Comparison of ENCODE assay signal across 14 mouse cellular contexts in the genomic region with DNA sequence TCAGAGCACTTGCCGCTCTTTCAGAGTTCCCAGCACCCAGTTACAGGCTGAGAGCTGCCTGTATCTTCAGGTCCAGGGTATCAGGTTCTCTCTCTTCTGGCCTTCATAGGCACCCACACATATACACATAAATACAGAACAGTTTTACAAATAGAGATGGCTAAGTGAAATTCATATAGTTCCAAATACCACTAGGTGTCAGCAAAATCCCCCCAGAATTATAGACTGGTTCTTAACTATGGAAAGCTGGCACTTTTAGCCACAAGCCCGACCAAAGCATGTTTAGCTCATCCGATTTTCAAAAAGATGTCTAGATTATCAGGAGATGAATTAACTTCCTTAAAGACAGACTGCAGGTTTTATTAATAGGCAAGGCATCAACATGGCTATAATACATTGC.
DNase-seq lines count a peak whose midpoint lies in the region; ATAC-seq lines count a peak whose summit lies in the region.
"Had no signal": no experiment of that assay in that cellular context is flagged by ENCODE, and none has a peak within 500 bp of the region (broad histone marks: within the 10 kb centered on the region; RNA-seq: fewer than 3 reads in every experiment).

No protein-coding gene starts in this region.

- peak; percentile 74; the same call in 1 of the 2 replicates for ATAC-seq in hindbrain, embryonic 16.5 days
- no peak for ATAC-seq in hindbrain, embryonic 11.5 days (ENCODE audit: low FRiP score)
- 0 out of 2 replicates have a peak, but pooled peaks have one; percentile 28 for ATAC-seq in lung, embryonic 16.5 days (ENCODE audit: low read depth)
- ATAC-seq in embryonic facial prominence, embryonic 14.5 days (ENCODE audit: low read depth), result no peak

- H3K36me3 ChIP-seq in hindbrain, embryonic 16.5 days (ENCODE audit: control insufficient read depth, insufficient read depth, low read length), result no peaks in the 10 kb centered on the region
- H3K36me3 ChIP-seq in hindbrain, embryonic 11.5 days (ENCODE audit: control insufficient read depth, insufficient read depth, low read length), result no peaks in the 10 kb centered on the region
- H3K36me3 ChIP-seq in lung, embryonic 16.5 days (ENCODE audit: control insufficient read depth, insufficient read depth, low read length), result no peaks in the 10 kb centered on the region
- H3K36me3 ChIP-seq in embryonic facial prominence, embryonic 14.5 days (ENCODE audit: control insufficient read depth, insufficient read depth, low read length), result no peaks in the 10 kb centered on the region
- H3K36me3 ChIP-seq: heart, embryonic 15.5 days; midbrain, embryonic 12.5 days had no signal

- no peaks in the 10 kb centered on the region for H3K9me3 ChIP-seq in hindbrain, embryonic 16.5 days (ENCODE audit: control insufficient read depth, low read length)
- H3K9me3 ChIP-seq in hindbrain, embryonic 11.5 days (ENCODE audit: control insufficient read depth, low read length), result no peaks in the 10 kb centered on the region
- H3K9me3 ChIP-seq in lung, embryonic 16.5 days (ENCODE audit: control insufficient read depth, low read length), result no peaks in the 10 kb centered on the region
- no peaks in the 10 kb centered on the region for H3K9me3 ChIP-seq in embryonic facial prominence, embryonic 14.5 days (ENCODE audit: control insufficient read depth, low read length)
- H3K9me3 ChIP-seq: heart, embryonic 15.5 days; midbrain, embryonic 12.5 days had no signal

- 71% methylated on average over 3 of the region's 3 CpGs for WGBS in hindbrain, embryonic 16.5 days
- WGBS in hindbrain, embryonic 11.5 days, result 80% methylated on average over 3 of the region's 3 CpGs
- 43% methylated on average over 3 of the region's 3 CpGs for WGBS in lung, embryonic 16.5 days
- 59% methylated on average over 3 of the region's 3 CpGs for WGBS in embryonic facial prominence, embryonic 14.5 days

- no peak overlapping the region for H3K9ac ChIP-seq in hindbrain, embryonic 16.5 days (ENCODE audit: low read depth, low read length)
- no peak overlapping the region for H3K9ac ChIP-seq in hindbrain, embryonic 11.5 days (ENCODE audit: low read depth, low read length)
- H3K9ac ChIP-seq in lung, embryonic 16.5 days (ENCODE audit: low read length), result no peak overlapping the region
- H3K9ac ChIP-seq in embryonic facial prominence, embryonic 14.5 days (ENCODE audit: low read depth, low read length), result no peak overlapping the region
- H3K9ac ChIP-seq: heart, embryonic 15.5 days; midbrain, embryonic 12.5 days had no signal

- H3K27me3 ChIP-seq in hindbrain, embryonic 16.5 days (replicated peaks; ENCODE audit: control insufficient read depth, insufficient read depth, low read length), result no peaks in the 10 kb centered on the region
- H3K27me3 ChIP-seq in hindbrain, embryonic 11.5 days (ENCODE audit: control insufficient read depth, insufficient read depth, low read length), result no peaks in the 10 kb centered on the region
- H3K27me3 ChIP-seq in lung, embryonic 16.5 days (ENCODE audit: control insufficient read depth, insufficient read depth, low read depth, low read length), result no peaks in the 10 kb centered on the region
- no peaks in the 10 kb centered on the region for H3K27me3 ChIP-seq in embryonic facial prominence, embryonic 14.5 days (replicated peaks; ENCODE audit: control insufficient read depth, insufficient read depth, low read length)
- H3K27me3 ChIP-seq: heart, embryonic 15.5 days; midbrain, embryonic 12.5 days had no signal

- no peak overlapping the region for H3K27ac ChIP-seq in hindbrain, embryonic 16.5 days (ENCODE audit: low read depth, low read length)
- no peak overlapping the region for H3K27ac ChIP-seq in hindbrain, embryonic 11.5 days (ENCODE audit: low read depth, low read length)
- no peak overlapping the region for H3K27ac ChIP-seq in lung, embryonic 16.5 days (ENCODE audit: low read length)
- H3K27ac ChIP-seq in embryonic facial prominence, embryonic 14.5 days (replicated peaks; ENCODE audit: low read depth, low read length), result no peak overlapping the region
- H3K27ac ChIP-seq: heart, embryonic 15.5 days; midbrain, embryonic 12.5 days had no signal

- DNase-seq in cerebellum, postnatal 10 days, result peak; percentile 11 to 34
- DNase-seq in cerebellum, adult 11 months, result no peak
- DNase-seq in hindbrain, embryonic 11.5 days (ENCODE audit: low spot score), result no peak
- DNase-seq in lung, postnatal 25 days (ENCODE audit: low spot score), result no peak
- peak; percentile 27 for DNase-seq in embryonic facial prominence, embryonic 14.5 days (ENCODE audit: low spot score)
- no peak for DNase-seq in right cerebral cortex, adult 2 months (ENCODE audit: low spot score in 2 of 2)
- DNase-seq: gastrocnemius, postnatal 10 days; kidney, adult 2 months; layer of hippocampus, adult 9-11 months had no signal

- H3K4me3 ChIP-seq in hindbrain, embryonic 16.5 days (ENCODE audit: low read length), result no peak overlapping the region
- no peak overlapping the region for H3K4me3 ChIP-seq in hindbrain, embryonic 11.5 days (ENCODE audit: low read depth, low read length)
- H3K4me3 ChIP-seq in lung, embryonic 16.5 days (ENCODE audit: low read length), result no peak overlapping the region
- no peak overlapping the region for H3K4me3 ChIP-seq in embryonic facial prominence, embryonic 14.5 days (ENCODE audit: low read depth, low read length)
- H3K4me3 ChIP-seq: heart, embryonic 15.5 days; midbrain, embryonic 12.5 days had no signal

- H3K4me1 ChIP-seq in hindbrain, embryonic 16.5 days (ENCODE audit: control insufficient read depth, insufficient read depth, low read depth, low read length), result no peaks in the 10 kb centered on the region
- no peaks in the 10 kb centered on the region for H3K4me1 ChIP-seq in hindbrain, embryonic 11.5 days (replicated peaks; ENCODE audit: control insufficient read depth, insufficient read depth, low read length)
- H3K4me1 ChIP-seq in lung, embryonic 16.5 days (replicated peaks; ENCODE audit: control insufficient read depth, insufficient read depth, low read length), result no peaks in the 10 kb centered on the region
- H3K4me1 ChIP-seq in embryonic facial prominence, embryonic 14.5 days (ENCODE audit: control insufficient read depth, insufficient read depth, low read length), result no peaks in the 10 kb centered on the region
- H3K4me1 ChIP-seq: heart, embryonic 15.5 days; midbrain, embryonic 12.5 days had no signal

- H3K4me2 ChIP-seq in hindbrain, embryonic 16.5 days (ENCODE audit: low read length), result no peak overlapping the region
- no peak overlapping the region for H3K4me2 ChIP-seq in hindbrain, embryonic 11.5 days (replicated peaks; ENCODE audit: low read depth, low read length)
- H3K4me2 ChIP-seq in lung, embryonic 16.5 days (ENCODE audit: low read depth, low read length), result no peak overlapping the region
- no peak overlapping the region for H3K4me2 ChIP-seq in embryonic facial prominence, embryonic 14.5 days (ENCODE audit: low read depth, low read length)
- H3K4me2 ChIP-seq: heart, embryonic 15.5 days; liver, embryonic 11.5 days; midbrain, embryonic 12.5 days had no signal

Comparison
In these comparisons a context has a peak if more than half of its experiments do, and no peak if none do; other contexts are left out.
1. DNase-seq: peak in cerebellum, postnatal 10 days (2 of 2) and embryonic facial prominence, embryonic 14.5 days (single experiment); none in cerebellum, adult 11 months (single experiment), hindbrain, embryonic 11.5 days (single experiment), lung, postnatal 25 days (single experiment) and right cerebral cortex, adult 2 months (0 of 2).
2. ATAC-seq: peak in hindbrain, embryonic 16.5 days (single experiment) and lung, embryonic 16.5 days (single experiment); none in hindbrain, embryonic 11.5 days (single experiment) and embryonic facial prominence, embryonic 14.5 days (single experiment).